Mouse (Mus musculus): ENCODE data around the gene Mdh1. TPM values are rescaled to one million over a fixed set of nuclear protein-coding genes. Genes with fewer than 3 reads are reported as not detected.
"Not testable (repeated sequence)": the region's sequence is repeated elsewhere in the genome, so short reads cannot be mapped to it uniquely, and the experiment has no call there.

The Mdh1 gene
- polyA plus RNA-seq, 1 experiment from 2014 or later = 526 TPM

DNA sequence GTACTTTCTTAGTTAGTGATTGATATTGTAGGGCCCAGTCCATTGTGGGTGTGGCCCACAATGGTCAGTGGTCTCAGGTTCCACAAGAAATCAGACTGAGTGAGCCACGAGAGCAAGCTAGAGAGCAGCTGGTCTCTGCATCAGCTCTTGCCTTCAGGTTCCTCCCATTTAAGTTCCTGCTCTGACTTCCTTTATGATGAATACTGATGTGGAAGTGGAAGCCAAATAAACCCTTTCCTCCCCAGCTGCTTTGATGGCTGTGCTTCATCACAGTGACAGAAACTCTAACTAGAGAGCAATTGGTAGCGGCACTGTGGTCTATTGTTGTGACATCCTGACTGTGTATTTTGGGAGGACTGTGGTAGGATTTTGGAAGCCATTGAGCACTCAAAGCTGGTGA, 32.1 kb downstream of the Mdh1 start:
- ATAC-seq (replicated peaks) = no peak
- no peaks in the 10 kb centered on the region for H3K9me3 ChIP-seq
- no peaks in the 10 kb centered on the region for H3K4me1 ChIP-seq
- no peaks in the 10 kb centered on the region for H3K27me3 ChIP-seq (replicated peaks)
- H3K9ac ChIP-seq = no peak overlapping the region
- H3K27ac ChIP-seq = no peak overlapping the region
- 79% methylated on average over 2 of the region's 2 CpGs for WGBS
- no peak overlapping the region for H3K4me3 ChIP-seq
- H3K36me3 ChIP-seq (replicated peaks) = no peaks in the 10 kb centered on the region
- H3K4me2 ChIP-seq = no peak overlapping the region

DNA sequence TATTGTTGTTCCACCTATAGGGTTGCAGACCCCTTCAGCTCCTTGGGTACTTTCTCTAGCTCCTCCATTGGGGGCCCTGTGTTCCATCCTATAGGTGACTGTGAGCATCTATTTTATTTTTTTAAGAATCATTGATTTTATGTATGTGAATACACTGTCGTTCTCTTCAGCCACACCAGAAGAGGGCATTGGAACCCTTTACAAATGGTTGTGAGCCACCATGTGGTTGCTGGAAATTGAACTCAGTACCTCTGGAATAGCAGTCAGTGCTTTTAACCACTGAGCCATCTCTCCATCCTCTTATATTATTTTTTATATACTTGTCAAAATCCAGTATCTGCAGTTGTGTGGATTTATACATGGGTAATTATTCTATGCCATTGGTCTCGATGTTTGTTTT, 41.3 kb downstream of the Mdh1 start:
- H3K4me2 ChIP-seq; H3K4me1 ChIP-seq; H3K27me3 ChIP-seq (replicated peaks); ATAC-seq (replicated peaks); H3K4me3 ChIP-seq; H3K9me3 ChIP-seq; H3K27ac ChIP-seq; H3K9ac ChIP-seq; H3K36me3 ChIP-seq (replicated peaks): not testable (repeated sequence)
- 90% methylated on average over 2 of the region's 2 CpGs for WGBS

DNA sequence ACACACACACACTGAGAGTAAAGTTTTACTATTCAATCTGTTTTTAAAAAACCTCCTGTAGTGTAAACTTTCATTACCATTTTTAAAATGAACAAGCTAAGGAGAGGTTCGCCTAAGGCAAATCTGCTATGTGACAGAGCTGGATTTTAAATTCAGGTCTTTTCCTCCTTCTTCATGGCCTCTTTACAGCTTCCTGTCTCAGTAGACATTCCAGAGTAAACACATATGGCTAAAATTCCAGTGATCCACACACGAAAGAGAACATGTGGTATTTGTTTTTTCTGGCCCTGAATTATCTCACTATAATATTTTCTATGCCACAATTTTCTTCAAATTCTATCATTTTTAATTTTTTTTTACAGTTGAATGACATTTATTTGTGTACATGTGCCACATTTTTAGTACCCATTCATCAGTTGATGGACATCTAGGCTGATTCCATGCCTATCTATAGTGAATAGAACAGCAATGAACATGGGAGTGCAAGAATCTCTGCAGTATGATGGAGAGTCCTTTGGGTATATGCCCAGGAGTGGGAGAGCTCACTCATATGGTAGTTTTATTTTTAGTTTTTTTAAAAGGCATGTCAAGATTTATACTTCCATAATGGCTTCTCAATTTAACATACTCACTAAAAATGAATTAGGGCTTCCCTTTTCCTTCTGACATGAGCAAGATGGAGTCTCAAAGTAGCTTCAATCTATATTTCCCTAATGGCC, 43.3 kb downstream of the Mdh1 start:
- no peak for ATAC-seq (replicated peaks)
- WGBS = 75% methylated on average over 2 of the region's 2 CpGs

DNA sequence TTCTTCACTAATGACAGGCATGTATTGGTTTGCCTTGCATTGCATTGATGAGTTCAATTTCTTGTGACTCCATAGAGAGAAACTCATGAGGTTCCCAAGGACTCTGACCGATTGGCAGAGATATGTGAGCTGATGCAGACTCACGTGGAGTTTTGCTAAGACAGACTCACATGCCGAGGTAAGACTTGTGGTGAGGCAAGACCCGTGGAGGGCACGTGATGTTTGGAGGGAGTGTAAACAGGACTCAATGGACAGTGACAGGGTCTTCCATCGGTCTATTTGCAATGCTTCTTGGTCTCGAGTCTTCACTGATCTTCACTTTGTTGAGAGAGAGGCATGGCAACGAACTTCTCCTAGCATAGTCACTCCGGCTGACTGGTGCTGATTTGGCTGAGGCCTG, 54.4 kb downstream of the Mdh1 start:
- Histone ChIP-seq H3K4me3 (no peak overlapping the region), H3K9ac (no peak overlapping the region), H3K4me1 (no peaks in the 10 kb centered on the region), H3K4me2 (no peak overlapping the region), H3K36me3 (replicated peaks) (no peaks in the 10 kb centered on the region), H3K27me3 (replicated peaks) (no peaks in the 10 kb centered on the region), H3K27ac (no peak overlapping the region), H3K9me3 (no peaks in the 10 kb centered on the region)
- 89% methylated on average over 9 of the region's 9 CpGs for WGBS
- ATAC-seq (replicated peaks) = no peak

More for the DNA sequence above, 43.3 kb downstream of the Mdh1 start:
- Histone ChIP-seq H3K4me3 (no peak overlapping the region), H3K4me1 (no peaks in the 10 kb centered on the region), H3K27ac (no peak overlapping the region), H3K4me2 (no peak overlapping the region), H3K9ac (no peak overlapping the region), H3K9me3 (no peaks in the 10 kb centered on the region), H3K27me3 (replicated peaks) (no peaks in the 10 kb centered on the region), H3K36me3 (replicated peaks) (no peaks in the 10 kb centered on the region)

DNA sequence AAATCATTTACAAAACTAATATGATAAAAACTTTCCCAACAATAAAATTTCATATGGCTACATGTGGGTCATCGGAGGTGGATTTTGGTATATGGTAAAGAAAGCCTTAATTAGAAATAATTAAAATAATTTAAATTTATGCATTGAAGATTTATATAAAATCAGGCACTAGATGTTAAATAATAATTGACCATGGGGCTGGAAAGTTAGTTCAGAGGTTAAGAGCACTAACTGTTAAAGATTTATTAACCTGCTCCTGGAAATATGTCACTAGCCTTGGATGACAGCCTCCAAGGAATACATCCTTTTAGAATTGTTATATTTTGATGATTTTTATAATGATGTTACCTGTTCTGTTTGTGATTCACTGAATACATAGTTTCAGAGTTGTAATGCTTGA, 55.8 kb downstream of the Mdh1 start:
- not testable (repeated sequence) for H3K4me2 ChIP-seq; H3K27ac ChIP-seq; H3K27me3 ChIP-seq (replicated peaks); H3K36me3 ChIP-seq (replicated peaks); H3K4me1 ChIP-seq; H3K9ac ChIP-seq; H3K4me3 ChIP-seq; H3K9me3 ChIP-seq; ATAC-seq (replicated peaks)
- WGBS = 97% methylated on average over 1 of the region's 1 CpGs

DNA sequence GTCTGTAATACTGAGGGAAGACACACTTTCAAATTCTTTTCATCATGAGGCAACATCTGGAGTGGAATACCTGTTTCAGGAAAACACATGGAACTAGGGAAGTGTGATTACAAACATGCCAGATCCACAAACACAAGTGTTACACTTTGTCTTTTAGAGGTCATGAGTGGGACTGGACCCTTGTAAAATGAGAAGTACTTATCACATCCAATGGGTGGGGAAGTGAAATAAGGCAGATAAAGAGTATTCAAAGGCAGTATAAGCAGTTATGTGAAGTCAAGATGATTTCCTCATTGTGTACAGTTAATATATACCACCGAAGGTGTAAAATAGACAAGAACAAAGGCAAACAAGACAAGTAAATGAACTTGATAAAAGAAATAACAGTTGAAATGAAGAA, 61.6 kb downstream of the Mdh1 start:
- H3K4me3 ChIP-seq; H3K9me3 ChIP-seq; H3K36me3 ChIP-seq (replicated peaks); H3K27me3 ChIP-seq (replicated peaks); H3K27ac ChIP-seq; H3K4me2 ChIP-seq; H3K9ac ChIP-seq; ATAC-seq (replicated peaks); H3K4me1 ChIP-seq: not testable (repeated sequence)
- WGBS = 96% methylated on average over 1 of the region's 1 CpGs

DNA sequence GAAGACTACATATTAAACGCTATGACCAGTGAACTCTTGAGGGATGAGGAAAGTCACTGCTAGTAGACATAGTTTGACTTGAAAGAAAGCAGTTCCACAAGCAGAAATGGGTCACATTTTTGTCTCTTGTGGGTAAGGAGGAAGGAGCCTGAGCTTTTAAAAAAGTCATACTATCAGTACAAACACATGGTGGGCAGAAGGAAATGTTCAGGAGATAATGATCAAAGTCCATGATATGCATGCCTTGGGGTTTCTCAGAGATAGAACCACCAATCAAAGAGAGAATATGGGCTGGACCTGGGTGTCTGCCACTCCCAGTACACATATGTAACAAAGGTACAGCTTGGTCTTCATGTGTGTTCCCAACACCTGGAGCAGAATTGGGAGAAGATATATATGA, 63.5 kb downstream of the Mdh1 start:
- H3K4me1 ChIP-seq; H3K4me3 ChIP-seq; H3K9me3 ChIP-seq; H3K9ac ChIP-seq; ATAC-seq (replicated peaks); H3K36me3 ChIP-seq (replicated peaks); H3K27me3 ChIP-seq (replicated peaks); H3K4me2 ChIP-seq; H3K27ac ChIP-seq: not testable (repeated sequence)
- WGBS = 87% methylated on average over 1 of the region's 1 CpGs

DNA sequence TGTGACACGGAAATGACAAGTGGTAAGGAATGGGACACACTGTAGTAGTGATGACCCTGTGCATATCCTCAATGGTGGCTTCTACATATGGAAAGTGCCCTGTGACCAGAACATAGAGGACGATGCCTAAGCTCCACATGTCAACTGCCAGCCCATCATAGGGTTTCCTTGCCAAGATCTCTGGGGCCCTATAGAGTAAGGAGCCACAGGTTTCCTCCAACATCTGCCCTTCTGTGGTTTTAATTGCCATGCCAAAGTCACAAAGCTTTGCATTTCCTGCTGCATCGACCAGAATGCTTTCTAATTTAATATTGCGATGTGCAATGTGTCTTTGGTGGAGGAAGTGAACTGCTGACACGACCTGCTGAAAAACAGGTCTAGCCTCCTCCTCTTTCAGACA, 65.1 kb downstream of the Mdh1 start:
- not testable (repeated sequence) for H3K9me3 ChIP-seq; H3K9ac ChIP-seq; ATAC-seq (replicated peaks); H3K27me3 ChIP-seq (replicated peaks); H3K4me2 ChIP-seq; H3K4me1 ChIP-seq; H3K36me3 ChIP-seq (replicated peaks); H3K27ac ChIP-seq; H3K4me3 ChIP-seq
- WGBS = 90% methylated on average over 5 of the region's 5 CpGs

Small RNA genes within 50 kb of the gene (microRNA-seq; reads per million reads assigned to microRNA genes)
- gene Gm22990 = not detected

Other genes with a start within 250 kb of the Mdh1 start
- 58.8 and 60.4 TPM in 2 replicates for gene Ugp2, start 201.2 kb downstream of the Mdh1 start, polyA plus RNA-seq (2015; fragmentation: Nextera tagmentation; extraction: Ambion mirVana)
- gene Wdpcp, start 132 bp downstream of the Mdh1 start, polyA plus RNA-seq (2015; fragmentation: Nextera tagmentation; extraction: Ambion mirVana) = 11.9 and 12.8 TPM in 2 replicates